In genomic region chr19:60466953-60467570, GRCm38 (mm10) we compare ENCODE assay signal across 9 mouse cellular contexts. TPM values are rescaled to one million over a fixed set of nuclear protein-coding genes. Genes with fewer than 3 reads are reported as not detected.
DNase-seq lines count a peak whose midpoint lies in the region; ATAC-seq and TF ChIP-seq lines count a peak whose summit lies in the region.
"Had no signal": no experiment of that assay in that cellular context is flagged by ENCODE, and none has a peak within 500 bp of the region (broad histone marks: within the 10 kb centered on the region; RNA-seq: fewer than 3 reads in every experiment).

No protein-coding gene starts in this region.

- peak overlapping the region; percentile 44 for H3K4me3 ChIP-seq in ES-Bruce4 (ENCODE audit: low read depth, low read length)
- peak overlapping the region; percentile 37 for H3K4me3 ChIP-seq in forebrain, embryonic 12.5 days (replicated peaks)
- H3K4me3 ChIP-seq in lung, embryonic 16.5 days (ENCODE audit: low read length), result peak overlapping the region; percentile 31
- H3K4me3 ChIP-seq: erythroblast, embryonic 14.5 days had no signal

- H3K9ac ChIP-seq in ES-Bruce4 (ENCODE audit: low read depth, poor library complexity, severe bottlenecking), result no peak overlapping the region
- H3K9ac ChIP-seq in forebrain, embryonic 12.5 days, result no peak overlapping the region
- no peak overlapping the region for H3K9ac ChIP-seq in lung, embryonic 16.5 days (ENCODE audit: low read length)

- no peaks in the 10 kb centered on the region for H3K36me3 ChIP-seq in ES-Bruce4 (ENCODE audit: control insufficient read depth, insufficient read depth, low read length, poor library complexity, severe bottlenecking)
- no peaks in the 10 kb centered on the region for H3K36me3 ChIP-seq in forebrain, embryonic 12.5 days (replicated peaks)
- H3K36me3 ChIP-seq in lung, embryonic 16.5 days (ENCODE audit: control insufficient read depth, insufficient read depth, low read length), result no peaks in the 10 kb centered on the region

- no peak for TF ChIP-seq EP300 in ES-Bruce4 (IDR thresholded peaks at IDR 0.05; ENCODE audit: insufficient read depth, low read depth, low read length)

- 1% methylated on average over 41 of the region's 41 CpGs for WGBS in forebrain, embryonic 12.5 days
- 3% methylated on average over 41 of the region's 41 CpGs for WGBS in lung, embryonic 16.5 days

- no peak for TF ChIP-seq POLR2A in ES-Bruce4 (IDR thresholded peaks at IDR 0.05; ENCODE audit: insufficient read depth, low read length)

- ATAC-seq in forebrain, embryonic 12.5 days (ENCODE audit: low FRiP score), result peak; percentile 88
- peak; percentile 65 for ATAC-seq in lung, embryonic 16.5 days (ENCODE audit: low read depth)

- H3K27me3 ChIP-seq in ES-Bruce4 (ENCODE audit: control insufficient read depth, insufficient read depth, low read length, poor library complexity, severe bottlenecking), result no peaks in the 10 kb centered on the region; the same call in 1 of the 2 replicates
- H3K27me3 ChIP-seq in forebrain, embryonic 12.5 days, result peaks cover 62% of the 10 kb centered on the region
- peaks cover 37% of the 10 kb centered on the region for H3K27me3 ChIP-seq in lung, embryonic 16.5 days (ENCODE audit: control insufficient read depth, insufficient read depth, low read depth, low read length)

- H3K4me2 ChIP-seq in forebrain, embryonic 12.5 days, result peak overlapping the region; percentile 67
- peak overlapping the region; percentile 49 for H3K4me2 ChIP-seq in lung, embryonic 16.5 days (ENCODE audit: low read depth, low read length)

- H3K27ac ChIP-seq in ES-Bruce4 (ENCODE audit: insufficient read depth, low read length), result no peak overlapping the region
- no peak overlapping the region for H3K27ac ChIP-seq in forebrain, embryonic 12.5 days
- H3K27ac ChIP-seq in lung, embryonic 16.5 days (ENCODE audit: low read length), result no peak overlapping the region

- H3K9me3 ChIP-seq in ES-Bruce4 (replicated peaks; ENCODE audit: control insufficient read depth, insufficient read depth, low read length, poor library complexity, severe bottlenecking), result no peaks in the 10 kb centered on the region
- H3K9me3 ChIP-seq in forebrain, embryonic 12.5 days, result no peaks in the 10 kb centered on the region
- no peaks in the 10 kb centered on the region for H3K9me3 ChIP-seq in lung, embryonic 16.5 days (ENCODE audit: control insufficient read depth, low read length)

- H3K4me1 ChIP-seq in ES-Bruce4 (ENCODE audit: control insufficient read depth, insufficient read depth, low read length), result no peaks in the 10 kb centered on the region
- H3K4me1 ChIP-seq in forebrain, embryonic 12.5 days, result peaks cover 28% of the 10 kb centered on the region
- H3K4me1 ChIP-seq in lung, embryonic 16.5 days (replicated peaks; ENCODE audit: control insufficient read depth, insufficient read depth, low read length), result peaks cover 10% of the 10 kb centered on the region

- TF ChIP-seq CTCF in ES-Bruce4 (IDR thresholded peaks at IDR 0.05; ENCODE audit: low read depth, low read length), result peak; percentile 61

- peak; percentile 35 for DNase-seq in c-Kit-positive CD71-positive TER-119-positive erythroid progenitor cells, embryonic 14.5 days (ENCODE audit: low spot score)
- peak; percentile 68 for DNase-seq in heart, postnatal 4 days
- peak; percentile 31 to 55 for DNase-seq in layer of hippocampus, adult 8-10 months (ENCODE audit: low spot score in 2 of 2)
- peak; percentile 64 for DNase-seq in ovary, postnatal 36 days (ENCODE audit: low spot score)
- peak; percentile 66 for DNase-seq in thymus, postnatal 14 days

RNA-seq across cellular contexts. Expression of gene Prlhr, which starts 1.0 kb away (rescaled TPM):
- polyA plus RNA-seq in ES-Bruce4 (2011; ENCODE audit: insufficient read depth, insufficient read length, low read depth, missing spikeins), result not detected in 2 replicates
- 0.13 TPM in 1 of 2 replicates, not detected in the other for polyA plus RNA-seq in forebrain, embryonic 12.5 days (2016; fragmentation: Nextera tagmentation; extraction: Ambion mirVana)
- not detected for total RNA-seq in heart, postnatal 4 days (2021)
- total RNA-seq in layer of hippocampus, adult 8-10 months (2022), result under 1 TPM in 2 of 4 experiments, not detected in 2; 0.20 to 0.21 TPM
- polyA plus RNA-seq in lung, embryonic 16.5 days (2015; fragmentation: Nextera tagmentation; extraction: Ambion mirVana), result not detected in 2 replicates
- polyA plus RNA-seq: erythroblast, embryonic 14.5 days had no signal
